Mouse (Mus musculus): ENCODE measurements around the gene Prr27.

- TF ChIP-seq POLR2A (IDR thresholded peaks at IDR 0.05; ENCODE audit: control insufficient read depth, extremely low read depth, insufficient read depth, low read length, poor library complexity), result no peak
- no peak for TF ChIP-seq CTCF (IDR thresholded peaks at IDR 0.05; ENCODE audit: borderline replicate concordance, control insufficient read depth, extremely low read depth, insufficient read depth, low read length, poor library complexity)
Observed at GRCm38 (mm10) chr5:87871423-87871822, 45.9 kb downstream of the Prr27 start.

Measured in thymus, adult 2 months (tissue).